Mouse (Mus musculus) stomach, embryonic 16.5 days (tissue): Measurements from ENCODE around the gene Ltf. TPM values are rescaled to one million over a fixed set of nuclear protein-coding genes. Genes with fewer than 3 reads are reported as not detected.

Experiments used
- ATAC-seq: fragments of 200-750 bp; cut with Nextera tagmentation; 2 replicates; pipeline ENCODE4 v1.8.0; 2017; ENCODE audit warnings: moderate number of reproducible peaks, moderate TSS enrichment; ENCODE audit not compliant: insufficient read depth, low FRiP score
- H3K27ac ChIP-seq: fragments of 300-500 bp; sonication (generic); 2 replicates; pipeline ENCODE4 v1.5.1; 2014; ENCODE audit warnings: low read length
- H3K27me3 ChIP-seq: fragments of 300-500 bp; sonication (generic); 2 replicates; pipeline ENCODE4 v1.6.1; 2014; ENCODE audit warnings: low read length, control low read depth, mixed read lengths; ENCODE audit not compliant: control insufficient read depth, insufficient read depth
- H3K36me3 ChIP-seq: fragments of 300-500 bp; sonication (generic); 2 replicates; pipeline ENCODE4 v1.6.1; 2014; ENCODE audit warnings: low read length; ENCODE audit not compliant: control insufficient read depth, insufficient read depth
- H3K4me1 ChIP-seq: fragments of 300-500 bp; sonication (generic); 2 replicates; pipeline ENCODE4 v1.6.1; 2014; ENCODE audit warnings: low read length, control low read depth, mixed read lengths; ENCODE audit not compliant: control insufficient read depth, insufficient read depth
- H3K4me2 ChIP-seq: fragments of 300-500 bp; sonication (generic); 2 replicates; pipeline ENCODE4 v1.6.1; 2014; ENCODE audit warnings: low read depth, low read length, mixed read lengths
- H3K4me3 ChIP-seq: fragments of 300-500 bp; sonication (generic); replicated peaks from 2 replicates; pipeline ENCODE4 v1.5.1; 2014; ENCODE audit warnings: mild to moderate bottlenecking, low read length
- H3K9ac ChIP-seq: fragments of 300-500 bp; sonication (generic); 2 replicates; pipeline ENCODE4 v1.6.1; 2014; ENCODE audit warnings: low read length
- H3K9me3 ChIP-seq: fragments of 300-500 bp; sonication (generic); replicated peaks from 2 replicates; pipeline ENCODE4 v1.6.1; 2016; ENCODE audit warnings: low read length, control low read depth; ENCODE audit not compliant: control insufficient read depth
- WGBS: fragments of 180-500 bp; shearing (Covaris S2); extraction: QIAGEN DNeasy Blood & Tissue Kit; methylation state at CpG from one replicate; pipeline ENCODE4 v1.1.7; 2014; 5-methylcytosine and 5-hydroxymethylcytosine counted together
- polyA plus RNA-seq: library from polyadenylated mRNA; unstranded; fragments of >200 nt; fragmentation: Nextera tagmentation; extraction: Ambion mirVana; gene quantifications from 2 replicates; pipeline ENCODE4 v1.2.1, GENCODE M21; 2015

The Ltf gene
- polyA plus RNA-seq, 1 experiment from 2014 or later: 39.5 TPM

- Histone ChIP-seq H3K27ac (no peak overlapping the region), H3K9me3 (no peaks in the 10 kb centered on the region), H3K36me3 (no peaks in the 10 kb centered on the region), H3K4me1 (no peaks in the 10 kb centered on the region), H3K4me2 (no peak overlapping the region), H3K27me3 (no peaks in the 10 kb centered on the region), H3K9ac (no peak overlapping the region), H3K4me3 (no peak overlapping the region)
- WGBS: 67% methylated on average over 3 of the region's 3 CpGs
- ATAC-seq: no peak
Measured at GRCm38 (mm10) chr9:111009763-111010162, 9.3 kb upstream of the Ltf start.

- no peaks in the 10 kb centered on the region for H3K36me3 ChIP-seq
- no peaks in the 10 kb centered on the region for H3K9me3 ChIP-seq
- H3K4me1 ChIP-seq: no peaks in the 10 kb centered on the region
- H3K9ac ChIP-seq: no peak overlapping the region
- no peak overlapping the region for H3K4me3 ChIP-seq
- 80% methylated on average over 9 of the region's 9 CpGs for WGBS
- ATAC-seq: no peak
- H3K27me3 ChIP-seq: no peaks in the 10 kb centered on the region
- H3K4me2 ChIP-seq: no peak overlapping the region
- H3K27ac ChIP-seq: no peak overlapping the region
Measured at GRCm38 (mm10) chr9:111011550-111011949, 7.5 kb upstream of the Ltf start.

GRCm38 (mm10) chr9:111012041-111012440 is 7.0 kb upstream of the Ltf start:
- no peak overlapping the region for H3K4me3 ChIP-seq
- no peak overlapping the region for H3K27ac ChIP-seq
- no peak overlapping the region for H3K4me2 ChIP-seq
- no peaks in the 10 kb centered on the region for H3K9me3 ChIP-seq
- WGBS: 82% methylated on average over 3 of the region's 3 CpGs
- H3K4me1 ChIP-seq: no peaks in the 10 kb centered on the region
- H3K9ac ChIP-seq: no peak overlapping the region
- no peak for ATAC-seq
- no peaks in the 10 kb centered on the region for H3K36me3 ChIP-seq
- H3K27me3 ChIP-seq: no peaks in the 10 kb centered on the region

GRCm38 (mm10) chr9:111015658-111016057 is 3.4 kb upstream of the Ltf start:
- WGBS: 85% methylated on average over 4 of the region's 4 CpGs
- ATAC-seq: no peak
- Histone ChIP-seq H3K4me2 (no peak overlapping the region), H3K27ac (no peak overlapping the region), H3K27me3 (no peaks in the 10 kb centered on the region), H3K9ac (no peak overlapping the region), H3K36me3 (no peaks in the 10 kb centered on the region), H3K4me1 (no peaks in the 10 kb centered on the region), H3K4me3 (no peak overlapping the region), H3K9me3 (no peaks in the 10 kb centered on the region)

- H3K27ac ChIP-seq: no peak overlapping the region
- no peak overlapping the region for H3K4me2 ChIP-seq
- H3K9me3 ChIP-seq: no peaks in the 10 kb centered on the region
- WGBS: 83% methylated on average over 10 of the region's 10 CpGs
- H3K9ac ChIP-seq: no peak overlapping the region
- H3K36me3 ChIP-seq: no peaks in the 10 kb centered on the region
- no peak for ATAC-seq
- no peaks in the 10 kb centered on the region for H3K4me1 ChIP-seq
- no peak overlapping the region for H3K4me3 ChIP-seq
- H3K27me3 ChIP-seq: no peaks in the 10 kb centered on the region
Measured at GRCm38 (mm10) chr9:111026791-111027190, 7.7 kb downstream of the Ltf start.

- no peaks in the 10 kb centered on the region for H3K4me1 ChIP-seq
- no peak overlapping the region for H3K27ac ChIP-seq
- H3K9me3 ChIP-seq: no peaks in the 10 kb centered on the region
- H3K27me3 ChIP-seq: no peaks in the 10 kb centered on the region
- 87% methylated on average over 4 of the region's 4 CpGs for WGBS
- ATAC-seq: no peak
- no peak overlapping the region for H3K9ac ChIP-seq
- no peak overlapping the region for H3K4me2 ChIP-seq
- H3K4me3 ChIP-seq: no peak overlapping the region
- H3K36me3 ChIP-seq: no peaks in the 10 kb centered on the region
Measured at GRCm38 (mm10) chr9:111033717-111034116, 14.6 kb downstream of the Ltf start.

- 69% methylated on average over 4 of the region's 4 CpGs for WGBS
- Histone ChIP-seq H3K4me2 (no peak overlapping the region), H3K27me3 (no peaks in the 10 kb centered on the region), H3K36me3 (no peaks in the 10 kb centered on the region), H3K9ac (no peak overlapping the region), H3K27ac (no peak overlapping the region), H3K4me3 (no peak overlapping the region), H3K9me3 (no peaks in the 10 kb centered on the region), H3K4me1 (no peaks in the 10 kb centered on the region)
- ATAC-seq: no peak
Measured at GRCm38 (mm10) chr9:111039966-111040365, 20.9 kb downstream of the Ltf start.

GRCm38 (mm10) chr9:111042266-111042665 is 23.2 kb downstream of the Ltf start:
- 75% methylated on average over 5 of the region's 5 CpGs for WGBS
- H3K9me3 ChIP-seq: no peaks in the 10 kb centered on the region
- no peak for ATAC-seq

GRCm38 (mm10) chr9:111046222-111046621 is 27.2 kb downstream of the Ltf start:
- Histone ChIP-seq H3K4me1 (no peaks in the 10 kb centered on the region), H3K9me3 (no peaks in the 10 kb centered on the region), H3K4me2 (no peak overlapping the region), H3K27me3 (no peaks in the 10 kb centered on the region), H3K27ac (no peak overlapping the region), H3K4me3 (no peak overlapping the region), H3K36me3 (no peaks in the 10 kb centered on the region), H3K9ac (no peak overlapping the region)
- no peak for ATAC-seq
- WGBS: 67% methylated on average over 3 of the region's 3 CpGs

More at GRCm38 (mm10) chr9:111042266-111042665, 23.2 kb downstream of the Ltf start:
- Histone ChIP-seq H3K4me2 (no peak overlapping the region), H3K27ac (no peak overlapping the region), H3K4me1 (no peaks in the 10 kb centered on the region), H3K27me3 (no peaks in the 10 kb centered on the region), H3K9ac (no peak overlapping the region), H3K36me3 (no peaks in the 10 kb centered on the region), H3K4me3 (no peak overlapping the region)

- no peak for ATAC-seq
- H3K4me3 ChIP-seq: no peak overlapping the region
- no peaks in the 10 kb centered on the region for H3K36me3 ChIP-seq
- no peak overlapping the region for H3K9ac ChIP-seq
- H3K27ac ChIP-seq: no peak overlapping the region
- H3K27me3 ChIP-seq: no peaks in the 10 kb centered on the region
- 89% methylated on average over 5 of the region's 5 CpGs for WGBS
- no peaks in the 10 kb centered on the region for H3K4me1 ChIP-seq
- H3K4me2 ChIP-seq: no peak overlapping the region
- no peaks in the 10 kb centered on the region for H3K9me3 ChIP-seq
Measured at GRCm38 (mm10) chr9:111047266-111047665, 28.2 kb downstream of the Ltf start.
